Mouse (Mus musculus): ENCODE results near the gene Bbs4. TPM values are rescaled to one million over a fixed set of nuclear protein-coding genes. Genes with fewer than 3 reads are reported as not detected.

Gene Bbs4
- total and polyA plus RNA-seq, 3 experiments: 2.6 to 4.5 (median 4.0) TPM

- no peaks in the 10 kb centered on the region for H3K4me1 ChIP-seq (ENCODE audit: control insufficient read depth in 1 of 2, insufficient read depth in 2 of 2)
- TF ChIP-seq MXI1 (IDR thresholded peaks at IDR 0.05; ENCODE audit: low read depth, low read length) (no peak), ELF1 (IDR thresholded peaks at IDR 0.05; ENCODE audit: low read depth, low read length) (no peak), CHD1 (IDR thresholded peaks at IDR 0.05; ENCODE audit: low read depth, low read length) (no peak), ZC3H11A (IDR thresholded peaks at IDR 0.05; ENCODE audit: low read depth, low read length) (no peak), TCF12 (IDR thresholded peaks at IDR 0.05; ENCODE audit: low read depth, low read length) (no peak), POLR2AphosphoS2 (IDR thresholded peaks at IDR 0.05; ENCODE audit: low read depth, low read length) (no peak), E2F4 (IDR thresholded peaks at IDR 0.05; ENCODE audit: insufficient replicate concordance, low read depth, low read length) (no peak), HCFC1 (IDR thresholded peaks at IDR 0.05; ENCODE audit: low read depth, low read length) (no peak)
- H3K4me2 ChIP-seq (ENCODE audit: insufficient read depth, low read depth, poor library complexity, severe bottlenecking): no peak overlapping the region
- no peaks in the 10 kb centered on the region for H3K27me3 ChIP-seq (replicated peaks)
- in situ Hi-C loops (cut with MboI; ENCODE audit: low pct_ligation_motif_present, low pct_unique_long_range_greater_than_20kb, low sequenced_read_pairs): no loop called here
- H3K27ac ChIP-seq (ENCODE audit: insufficient read depth, low read depth): no peak overlapping the region
- dilution Hi-C loops (cut with MboI; ENCODE audit: extremely low pct_ligation_motif_present, extremely low pct_unique_long_range_greater_than_20kb, low sequenced_read_pairs): no loop called here
- DNase-seq (ENCODE audit: extremely low read depth): no peak
- no peak overlapping the region for H3K4me3 ChIP-seq (replicated peaks in 1 of 3; ENCODE audit: low read depth in 2 of 3, low read length in 2 of 3, poor library complexity in 1 of 3)
- peaks cover 49 to 93% of the 10 kb centered on the region in 2 experiments for H3K36me3 ChIP-seq (replicated peaks in 1 of 2; ENCODE audit: control insufficient read depth in 1 of 2, insufficient read depth in 1 of 2, low read length in 1 of 2)
- H3K9me3 ChIP-seq (replicated peaks; ENCODE audit: low read length): no peaks in the 10 kb centered on the region
- no peaks in the 10 kb centered on the region for H3K79me2 ChIP-seq (replicated peaks; ENCODE audit: control insufficient read depth, extremely low read depth, insufficient read depth, poor library complexity, severe bottlenecking)
- H3K9ac ChIP-seq (ENCODE audit: insufficient read depth, low read depth): no peak overlapping the region
Measured at GRCm38 (mm10) chr9:59310582-59311283, 42.6 kb downstream of the Bbs4 start.

GRCm38 (mm10) chr9:59307890-59308289 lies 45.4 kb downstream of the Bbs4 start:
- H3K36me3 ChIP-seq (replicated peaks in 1 of 2; ENCODE audit: control insufficient read depth in 1 of 2, insufficient read depth in 1 of 2, low read length in 1 of 2): peaks cover 37 to 89% of the 10 kb centered on the region in 2 experiments
- H3K79me2 ChIP-seq (replicated peaks; ENCODE audit: control insufficient read depth, extremely low read depth, insufficient read depth, poor library complexity, severe bottlenecking): no peaks in the 10 kb centered on the region
- in situ Hi-C loops (cut with MboI; ENCODE audit: low pct_ligation_motif_present, low pct_unique_long_range_greater_than_20kb, low sequenced_read_pairs): no loop called here
- H3K4me3 ChIP-seq (replicated peaks in 1 of 3; ENCODE audit: low read depth in 2 of 3, low read length in 2 of 3, poor library complexity in 1 of 3): no peak overlapping the region
- H3K9ac ChIP-seq (ENCODE audit: insufficient read depth, low read depth): no peak overlapping the region
- no peaks in the 10 kb centered on the region for H3K27me3 ChIP-seq (replicated peaks)
- H3K9me3 ChIP-seq (replicated peaks; ENCODE audit: low read length): peaks cover under 1% of the 10 kb centered on the region
- TF ChIP-seq MXI1 (IDR thresholded peaks at IDR 0.05; ENCODE audit: low read depth, low read length): no peak
- H3K4me1 ChIP-seq (ENCODE audit: control insufficient read depth in 1 of 2, insufficient read depth in 2 of 2): no peaks in the 10 kb centered on the region
- H3K4me2 ChIP-seq (ENCODE audit: insufficient read depth, low read depth, poor library complexity, severe bottlenecking): no peak overlapping the region
- dilution Hi-C loops (cut with MboI; ENCODE audit: extremely low pct_ligation_motif_present, extremely low pct_unique_long_range_greater_than_20kb, low sequenced_read_pairs): no loop called here
- no peak overlapping the region for H3K27ac ChIP-seq (ENCODE audit: insufficient read depth, low read depth)
- no peak for DNase-seq (ENCODE audit: extremely low read depth)

DNA sequence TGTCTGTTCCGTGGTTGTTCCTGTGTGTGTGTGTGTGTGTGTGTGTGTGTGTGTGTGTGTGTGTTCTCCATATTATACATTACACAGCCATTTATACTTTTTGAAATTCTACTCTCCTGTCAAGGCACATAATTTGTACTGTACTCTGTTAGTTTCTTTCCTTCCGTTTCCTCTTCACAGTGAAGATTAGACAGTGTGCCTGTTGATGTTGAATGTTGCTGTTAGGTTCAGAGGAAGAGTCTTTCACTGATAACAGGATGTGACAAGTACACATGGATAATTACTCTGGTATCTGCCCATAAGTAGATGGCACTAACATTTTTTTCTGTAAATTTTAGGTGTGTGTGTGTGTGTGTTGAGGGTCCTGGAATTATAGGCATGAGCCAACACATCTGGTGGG lies 56.9 kb downstream of the Bbs4 start:
- Histone ChIP-seq H3K79me2 (replicated peaks; ENCODE audit: control insufficient read depth, extremely low read depth, insufficient read depth, poor library complexity, severe bottlenecking) (peaks cover 16% of the 10 kb centered on the region), H3K4me1 (ENCODE audit: control insufficient read depth in 1 of 2, insufficient read depth in 2 of 2) (peaks cover 8 to 36% of the 10 kb centered on the region in 2 experiments), H3K27me3 (replicated peaks) (no peaks in the 10 kb centered on the region), H3K9me3 (replicated peaks; ENCODE audit: low read length) (no peaks in the 10 kb centered on the region), H3K4me3 (replicated peaks in 1 of 3; ENCODE audit: low read depth in 2 of 3, low read length in 2 of 3, poor library complexity in 1 of 3) (no peak overlapping the region), H3K27ac (ENCODE audit: insufficient read depth, low read depth) (no peak overlapping the region), H3K4me2 (ENCODE audit: insufficient read depth, low read depth, poor library complexity, severe bottlenecking) (no peak overlapping the region), H3K9ac (ENCODE audit: insufficient read depth, low read depth) (no peak overlapping the region), H3K36me3 (replicated peaks in 1 of 2; ENCODE audit: control insufficient read depth in 1 of 2, insufficient read depth in 1 of 2, low read length in 1 of 2) (peaks cover 20 to 67% of the 10 kb centered on the region in 2 experiments)
- in situ Hi-C loops (cut with MboI; ENCODE audit: low pct_ligation_motif_present, low pct_unique_long_range_greater_than_20kb, low sequenced_read_pairs) (loop anchor here (25.0 kb wide), 1 partner anchor 734 kb away; the partner anchor contains the start of gene Cd276), dilution Hi-C loops (cut with MboI; ENCODE audit: extremely low pct_ligation_motif_present, extremely low pct_unique_long_range_greater_than_20kb, low sequenced_read_pairs) (no loop called here)
- DNase-seq (ENCODE audit: extremely low read depth): no peak
- no peak for TF ChIP-seq ZC3H11A (IDR thresholded peaks at IDR 0.05; ENCODE audit: low read depth, low read length)
- TF ChIP-seq RCOR1 (conservative IDR thresholded peaks at IDR 0.05; ENCODE audit: low read depth, low read length): no peak
- TF ChIP-seq ZKSCAN1 (IDR thresholded peaks at IDR 0.05; ENCODE audit: borderline replicate concordance, low read depth, low read length): no peak
- no peak for TF ChIP-seq RAD21 (IDR thresholded peaks at IDR 0.05; ENCODE audit: low read depth, low read length)
- TF ChIP-seq USF1 (IDR thresholded peaks at IDR 0.05; ENCODE audit: low read depth, low read length): no peak
- TF ChIP-seq SMC3 (IDR thresholded peaks at IDR 0.05; ENCODE audit: low read depth, low read length): no peak
- TF ChIP-seq KAT2A (IDR thresholded peaks at IDR 0.05; ENCODE audit: insufficient replicate concordance, low read length): no peak
- no peak for TF ChIP-seq POLR2A (IDR thresholded peaks at IDR 0.05; ENCODE audit: low read depth, low read length)
- TF ChIP-seq ZMIZ1 (IDR thresholded peaks at IDR 0.05; ENCODE audit: low read depth, low read length): no peak
- no peak for TF ChIP-seq POLR2AphosphoS2 (IDR thresholded peaks at IDR 0.05; ENCODE audit: low read depth, low read length)
- no peak for TF ChIP-seq UBTF (IDR thresholded peaks at IDR 0.05; ENCODE audit: low read depth, low read length)
- TF ChIP-seq SIN3A (IDR thresholded peaks at IDR 0.05; ENCODE audit: low read length): no peak
- no peak for TF ChIP-seq GABPA (IDR thresholded peaks at IDR 0.05; ENCODE audit: insufficient replicate concordance, low read depth, low read length)
- TF ChIP-seq MEF2A (IDR thresholded peaks at IDR 0.05; ENCODE audit: borderline replicate concordance, low read depth, low read length): no peak
- no peak for TF ChIP-seq CHD2 (IDR thresholded peaks at IDR 0.05; ENCODE audit: low read length)
- TF ChIP-seq BHLHE40 (IDR thresholded peaks at IDR 0.05; ENCODE audit: low read depth, low read length): no peak

Measured in CH12.LX (cell line).